In the genomic region with DNA sequence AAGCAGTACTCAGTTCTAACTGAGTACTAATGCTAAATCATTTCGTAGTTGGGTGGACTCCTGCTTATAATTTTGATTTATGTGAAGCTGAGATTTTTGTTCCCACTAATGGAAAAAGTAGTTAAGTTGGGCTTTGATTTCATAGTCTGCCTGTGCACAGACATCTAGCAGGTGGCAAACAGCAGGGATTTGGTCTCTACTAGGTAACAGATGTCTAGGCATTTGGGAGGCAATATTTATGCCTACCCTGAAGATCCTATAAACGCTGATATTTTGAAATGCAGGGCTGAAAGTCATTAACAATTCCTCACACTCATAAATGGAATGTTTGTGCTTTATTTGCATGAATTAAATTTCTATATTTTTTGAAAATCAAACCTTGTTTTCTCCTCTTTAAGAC, we compare ENCODE assay signal across 29 mouse cellular contexts.
A peak's percentile ranks its signal among the peaks of the same experiment; 100 is the strongest.
DNase-seq lines count a peak whose midpoint lies in the region; ATAC-seq and TF ChIP-seq lines count a peak whose summit lies in the region.
"Had no signal": no experiment of that assay in that cellular context is flagged by ENCODE, and none has a peak within 500 bp of the region (broad histone marks: within the 10 kb centered on the region; RNA-seq: fewer than 3 reads in every experiment).

No protein-coding gene starts in this region.

- DNase-seq in cerebellum, adult 2 months = peak; percentile 40 to 69
- DNase-seq in layer of hippocampus, adult 2 months (ENCODE audit: low spot score in 2 of 2) = peak; percentile 16 to 21
- no peak for DNase-seq in layer of hippocampus, adult 9-10 months (ENCODE audit: low spot score)
- DNase-seq in cerebellum, adult 9-11 months = peak; percentile 13
- DNase-seq in right cerebral cortex, postnatal 14 days = no peak
- no peak for DNase-seq in frontal cortex, postnatal 25 days (ENCODE audit: low spot score in 2 of 2)
- DNase-seq: adrenal gland, postnatal 10 days; gastrocnemius, adult 2 months; heart, postnatal 14 days; kidney, adult 8-10 months; liver; lung, embryonic 14.5 days; lung, postnatal 14 days; right cerebral cortex, adult 18-20 months; right cerebral cortex, postnatal 4 days; thymus, adult 18-20 months; thymus, postnatal 36 days had no signal

- no peaks in the 10 kb centered on the region for H3K4me1 ChIP-seq in cerebellum, adult 2 months (ENCODE audit: control insufficient read depth, insufficient read depth, low read length)
- H3K4me1 ChIP-seq in forebrain, embryonic 16.5 days (replicated peaks; ENCODE audit: control insufficient read depth, insufficient read depth, low read length) = no peaks in the 10 kb centered on the region
- H3K4me1 ChIP-seq: embryonic facial prominence, embryonic 10.5 days; embryonic facial prominence, embryonic 15.5 days; hindbrain, embryonic 10.5 days; intestine, embryonic 15.5 days; midbrain, embryonic 15.5 days had no signal

- TF ChIP-seq POLR2A in cerebellum, adult 2 months (IDR thresholded peaks at IDR 0.05; ENCODE audit: borderline replicate concordance, insufficient read depth, low read length) = no peak

- 23% methylated on average over 2 of the region's 2 CpGs for WGBS in cerebellum, adult 2 months
- 55% methylated on average over 2 of the region's 2 CpGs for WGBS in forebrain, embryonic 16.5 days

- H3K9ac ChIP-seq in forebrain, embryonic 16.5 days (replicated peaks; ENCODE audit: low read depth, low read length) = no peak overlapping the region
- H3K9ac ChIP-seq: embryonic facial prominence, embryonic 15.5 days; intestine, embryonic 15.5 days; liver, embryonic 14.5 days; lung, embryonic 14.5 days; midbrain, embryonic 15.5 days had no signal

- no peak overlapping the region for H3K4me2 ChIP-seq in forebrain, embryonic 16.5 days (ENCODE audit: low read length)
- H3K4me2 ChIP-seq: embryonic facial prominence, embryonic 15.5 days; intestine, embryonic 15.5 days; lung, embryonic 14.5 days; midbrain, embryonic 15.5 days had no signal

- no peak overlapping the region for H3K27ac ChIP-seq in cerebellum, adult 2 months (ENCODE audit: insufficient read depth, low read length)
- no peak overlapping the region for H3K27ac ChIP-seq in layer of hippocampus, adult 2 months
- no peak overlapping the region for H3K27ac ChIP-seq in forebrain, embryonic 16.5 days (ENCODE audit: low read length)
- H3K27ac ChIP-seq: embryonic facial prominence, embryonic 10.5 days; embryonic facial prominence, embryonic 15.5 days; gastrocnemius, adult 2 months; hindbrain, embryonic 10.5 days; intestine, embryonic 15.5 days; kidney, postnatal 0 days; liver, embryonic 14.5 days; midbrain, embryonic 15.5 days; stomach, postnatal 0 days had no signal

- no peak for TF ChIP-seq CTCF in cerebellum, adult 2 months (IDR thresholded peaks at IDR 0.05; ENCODE audit: borderline replicate concordance, insufficient read depth, low read depth, low read length)
- no peak for TF ChIP-seq CTCF in layer of hippocampus, adult 2 months (conservative IDR thresholded peaks at IDR 0.05)

- no peak for ATAC-seq in cerebellum, adult (ENCODE audit: insufficient number of reproducible peaks, low FRiP score, low TSS enrichment)
- 0 out of 2 replicates have a peak, but pooled peaks have one; percentile 58 for ATAC-seq in forebrain, embryonic 16.5 days
- ATAC-seq: hindbrain, embryonic 16.5 days; intestine, embryonic 15.5 days; midbrain, embryonic 15.5 days; Patski had no signal

- H3K9me3 ChIP-seq in forebrain, embryonic 16.5 days (ENCODE audit: control insufficient read depth, low read length) = no peaks in the 10 kb centered on the region
- H3K9me3 ChIP-seq: embryonic facial prominence, embryonic 10.5 days; embryonic facial prominence, embryonic 15.5 days; hindbrain, embryonic 10.5 days; intestine, embryonic 15.5 days had no signal

- no peaks in the 10 kb centered on the region for H3K27me3 ChIP-seq in cerebellum, adult 2 months (ENCODE audit: control insufficient read depth, insufficient read depth, low read length)
- H3K27me3 ChIP-seq in forebrain, embryonic 16.5 days (replicated peaks; ENCODE audit: control insufficient read depth, insufficient read depth, low read length) = no peaks in the 10 kb centered on the region
- H3K27me3 ChIP-seq: embryonic facial prominence, embryonic 15.5 days; intestine, embryonic 15.5 days; midbrain, embryonic 15.5 days had no signal

- no peak overlapping the region for H3K4me3 ChIP-seq in cerebellum, adult 2 months (replicated peaks; ENCODE audit: insufficient read depth, low read depth, low read length)
- no peak overlapping the region for H3K4me3 ChIP-seq in layer of hippocampus, adult 2 months
- H3K4me3 ChIP-seq in forebrain, embryonic 16.5 days (replicated peaks; ENCODE audit: low read length) = no peak overlapping the region
- H3K4me3 ChIP-seq: embryonic facial prominence, embryonic 10.5 days; embryonic facial prominence, embryonic 15.5 days; gastrocnemius, adult 2 months; hindbrain, embryonic 10.5 days; intestine, embryonic 15.5 days; midbrain, embryonic 15.5 days had no signal

- H3K36me3 ChIP-seq in forebrain, embryonic 16.5 days (ENCODE audit: control insufficient read depth, insufficient read depth) = no peaks in the 10 kb centered on the region
- H3K36me3 ChIP-seq: embryonic facial prominence, embryonic 10.5 days; embryonic facial prominence, embryonic 15.5 days; hindbrain, embryonic 10.5 days; intestine, embryonic 15.5 days; midbrain, embryonic 15.5 days had no signal

Comparison
In these comparisons a context has a peak if more than half of its experiments do, and no peak if none do; other contexts are left out.
1. DNase-seq: peak in cerebellum, adult 2 months (2 of 2), layer of hippocampus, adult 2 months (2 of 2) and cerebellum, adult 9-11 months (single experiment); none in layer of hippocampus, adult 9-10 months (single experiment), right cerebral cortex, postnatal 14 days (single experiment) and frontal cortex, postnatal 25 days (0 of 2).